Mouse (Mus musculus) cerebellum, postnatal 36 days (tissue): ENCODE measurements around the gene Btbd9.

ENCODE experiments used
- DNase-seq, 2 experiments: peaks; one replicate each; pipeline ENCODE4 v3.0.0; 2021 to 2022; ENCODE audit warnings: mixed read lengths in 2 of 2

Gene Btbd9

GRCm38 (mm10) chr17:30598300-30598699 lies 22.0 kb upstream of the Btbd9 start:
- no peak for DNase-seq

- DNase-seq: no peak
Observed at GRCm38 (mm10) chr17:30597786-30598185, 21.5 kb upstream of the Btbd9 start.

GRCm38 (mm10) chr17:30594846-30595245 lies 18.6 kb upstream of the Btbd9 start:
- no peak for DNase-seq

- no peak for DNase-seq
Observed at GRCm38 (mm10) chr17:30594407-30594806, 18.1 kb upstream of the Btbd9 start.

GRCm38 (mm10) chr17:30590417-30591198 lies 14.3 kb upstream of the Btbd9 start:
- DNase-seq: peak; percentile 55 to 69

GRCm38 (mm10) chr17:30583258-30584001 lies 7.1 kb upstream of the Btbd9 start:
- no peak for DNase-seq

- no peak for DNase-seq
Observed at GRCm38 (mm10) chr17:30582313-30582712, 6.0 kb upstream of the Btbd9 start.

- DNase-seq: no peak
Observed at GRCm38 (mm10) chr17:30581201-30581600, 4.9 kb upstream of the Btbd9 start.

GRCm38 (mm10) chr17:30580781-30581180 lies 4.5 kb upstream of the Btbd9 start:
- DNase-seq: no peak

GRCm38 (mm10) chr17:30576946-30577345 lies 658 bp upstream of the Btbd9 start:
- DNase-seq: no peak

GRCm38 (mm10) chr17:30575121-30575904 lies 975 bp downstream of the Btbd9 start:
- peak; percentile 48 to 57 for DNase-seq

- DNase-seq: no peak
Observed at GRCm38 (mm10) chr17:30574783-30575075, 1.6 kb downstream of the Btbd9 start.

- DNase-seq: no peak
Observed at GRCm38 (mm10) chr17:30573990-30574782, 2.1 kb downstream of the Btbd9 start.

- DNase-seq: no peak
Observed at GRCm38 (mm10) chr17:30570971-30571370, 5.3 kb downstream of the Btbd9 start.

GRCm38 (mm10) chr17:30570173-30570572 lies 6.1 kb downstream of the Btbd9 start:
- DNase-seq: no peak

- no peak for DNase-seq
Observed at GRCm38 (mm10) chr17:30568473-30568872, 7.8 kb downstream of the Btbd9 start.

- DNase-seq: no peak
Observed at GRCm38 (mm10) chr17:30564971-30565370, 11.3 kb downstream of the Btbd9 start.

GRCm38 (mm10) chr17:30564407-30564806 lies 11.9 kb downstream of the Btbd9 start:
- no peak for DNase-seq

GRCm38 (mm10) chr17:30563484-30564075 lies 12.7 kb downstream of the Btbd9 start:
- DNase-seq: no peak

GRCm38 (mm10) chr17:30562770-30563169 lies 13.5 kb downstream of the Btbd9 start:
- peak; percentile 45 to 50 for DNase-seq

GRCm38 (mm10) chr17:30559536-30559935 lies 16.8 kb downstream of the Btbd9 start:
- peak; percentile 60 for DNase-seq

GRCm38 (mm10) chr17:30558623-30559022 lies 17.7 kb downstream of the Btbd9 start:
- DNase-seq: no peak
